Mouse (Mus musculus): ENCODE results near the gene Rlf.
A peak's percentile ranks its signal among the peaks of the same experiment; 100 is the strongest.
"Not testable (repeated sequence)": the region's sequence is repeated elsewhere in the genome, so short reads cannot be mapped to it uniquely, and the experiment has no call there.

The Rlf gene

DNA sequence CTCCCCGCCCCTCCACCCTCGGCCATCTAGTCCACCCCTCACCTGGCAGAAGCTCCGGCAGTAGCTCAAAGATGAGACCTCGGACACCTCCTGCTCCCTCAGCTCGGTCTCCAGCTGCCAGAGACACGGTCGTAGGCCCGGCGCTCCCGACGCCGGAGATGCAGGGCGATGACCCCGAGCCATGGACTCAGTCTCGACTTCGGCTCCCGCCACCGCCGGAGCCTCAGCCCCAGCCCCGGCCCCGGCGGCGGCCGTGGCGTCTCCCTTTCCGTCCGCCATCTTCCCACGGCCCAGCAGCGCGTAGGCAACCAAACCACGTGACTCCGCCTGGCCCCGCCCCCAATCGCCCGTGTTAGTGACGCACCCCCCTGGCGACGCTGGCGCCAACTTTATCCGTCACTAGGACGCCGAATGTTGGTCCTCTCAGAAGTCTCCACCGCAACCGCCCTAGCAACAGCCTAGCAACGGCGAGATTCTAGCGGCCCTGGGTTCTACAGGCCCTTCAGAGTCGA lies at the start of gene Rlf:
TSS of gene Rlf (minus strand) at position 292 of the 512 bp plus-strand sequence.
- DNase-seq (ENCODE audit: low spot score) = peak; percentile 97

DNA sequence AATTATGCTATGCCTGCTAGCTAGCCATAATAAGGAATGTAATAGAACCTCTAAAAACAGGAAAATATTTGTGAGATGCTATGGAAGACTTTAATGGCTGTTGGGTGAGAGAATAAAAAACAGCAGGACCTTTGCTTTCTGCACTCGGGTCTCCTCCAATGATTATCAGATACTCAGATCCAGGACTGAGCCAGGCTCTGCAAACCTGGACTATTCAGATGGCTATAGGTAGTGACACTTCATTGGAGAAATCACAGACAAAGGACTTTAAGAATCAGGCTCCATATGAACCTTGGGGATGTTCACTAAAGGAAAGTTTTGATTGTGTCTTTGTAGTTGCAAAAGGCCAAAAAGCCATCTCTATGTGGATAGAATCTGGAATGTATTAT lies 26.7 kb upstream of the Rlf start:
- DNase-seq (ENCODE audit: low spot score) = no peak

DNA sequence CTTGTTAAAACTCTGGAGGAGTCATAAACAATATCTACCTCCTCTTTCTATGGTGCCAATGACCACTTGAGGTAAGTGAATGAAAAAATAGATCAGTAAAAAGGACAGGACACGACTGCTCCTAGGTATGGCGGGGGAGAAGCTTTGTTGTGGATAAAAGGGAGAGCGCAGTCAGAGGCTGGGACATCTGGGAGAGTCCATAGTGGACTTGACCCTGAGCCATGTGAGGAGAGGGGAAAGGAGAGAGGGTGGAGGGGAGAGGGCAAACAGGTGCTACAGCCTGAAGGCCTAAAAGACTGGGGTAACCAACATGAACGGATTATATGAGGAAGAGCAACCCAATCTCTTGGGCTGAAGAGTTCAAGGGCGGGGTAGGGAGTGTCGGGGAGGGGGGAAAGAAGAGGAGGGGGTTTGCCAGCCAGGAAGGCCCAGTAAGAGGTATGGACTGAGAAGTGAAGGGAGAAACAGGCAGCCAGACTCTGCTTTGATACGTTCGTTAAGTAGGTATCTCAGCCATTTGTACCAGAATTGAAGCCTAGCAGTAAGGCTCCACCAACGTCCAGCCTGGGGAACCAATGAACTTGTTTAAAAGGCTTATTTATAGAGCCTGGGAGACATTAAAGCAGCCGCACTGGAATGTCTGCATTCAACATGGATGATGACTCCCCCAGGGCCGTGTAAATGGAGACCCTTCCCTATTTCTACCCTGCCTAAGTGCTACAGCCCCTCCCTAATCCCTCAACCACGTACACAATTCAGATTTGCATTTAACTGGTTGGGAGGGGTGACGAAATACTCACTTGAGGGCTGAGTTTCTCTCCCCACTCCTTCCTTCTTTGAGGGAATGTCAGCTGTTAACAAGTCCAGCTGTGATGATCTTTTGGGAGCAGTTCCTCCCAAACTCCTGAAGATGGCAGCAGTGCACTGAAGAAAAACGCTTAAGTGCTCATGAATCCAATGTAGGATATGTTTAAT lies 26.0 kb upstream of the Rlf start:
- peak; percentile 38 for DNase-seq (ENCODE audit: low spot score)

DNA sequence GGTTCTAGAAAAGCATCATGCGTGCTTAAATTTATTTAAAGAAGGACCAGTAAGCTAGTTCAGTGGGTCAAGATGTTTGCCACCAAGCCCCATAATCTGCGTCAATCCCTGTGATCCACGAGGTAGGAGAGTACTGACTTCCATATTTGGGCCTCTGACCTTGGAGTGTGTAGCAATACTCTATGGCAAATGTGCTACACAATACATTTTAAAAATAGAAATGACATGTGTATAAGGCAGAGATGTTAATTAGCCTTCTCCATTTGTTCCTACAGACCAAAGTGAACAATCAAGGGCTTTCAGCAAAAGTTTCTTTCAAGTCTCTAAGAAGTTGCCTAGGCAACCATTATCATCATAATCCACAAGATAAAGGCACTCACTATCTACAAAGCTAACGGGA lies 25.0 kb upstream of the Rlf start:
- DNase-seq (ENCODE audit: low spot score) = no peak

DNA sequence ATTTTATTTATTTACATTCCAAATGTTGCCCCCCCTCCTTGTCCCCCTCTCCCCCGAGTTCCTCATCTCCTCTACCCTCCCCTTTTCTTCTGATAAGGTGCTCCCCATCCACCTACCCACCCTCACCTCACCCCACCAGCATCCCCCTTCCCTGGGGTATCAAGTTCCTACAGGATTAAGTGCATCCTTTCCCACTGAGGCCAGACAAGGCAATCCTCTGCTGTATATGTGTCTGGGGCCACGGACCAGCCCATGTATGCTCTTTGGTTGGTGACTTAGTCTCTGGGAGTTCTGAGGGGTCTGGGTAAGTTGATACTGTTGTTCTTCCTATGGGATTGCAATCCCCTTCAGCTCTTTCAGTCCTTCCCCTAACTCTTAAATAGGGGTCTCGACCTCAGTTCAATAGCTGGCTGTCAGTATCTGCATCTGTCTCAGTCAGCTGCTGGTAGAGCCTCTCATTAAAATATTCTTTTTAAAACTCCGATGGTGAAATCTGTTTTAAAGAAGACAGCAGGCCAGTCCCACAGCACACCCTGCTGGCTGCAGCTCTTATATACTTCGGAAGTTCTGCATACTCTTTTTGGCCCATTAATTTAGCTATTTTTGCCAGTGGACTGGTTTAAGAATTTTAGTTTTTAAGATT lies 17.0 kb upstream of the Rlf start:
- no peak for DNase-seq (ENCODE audit: low spot score)

DNA sequence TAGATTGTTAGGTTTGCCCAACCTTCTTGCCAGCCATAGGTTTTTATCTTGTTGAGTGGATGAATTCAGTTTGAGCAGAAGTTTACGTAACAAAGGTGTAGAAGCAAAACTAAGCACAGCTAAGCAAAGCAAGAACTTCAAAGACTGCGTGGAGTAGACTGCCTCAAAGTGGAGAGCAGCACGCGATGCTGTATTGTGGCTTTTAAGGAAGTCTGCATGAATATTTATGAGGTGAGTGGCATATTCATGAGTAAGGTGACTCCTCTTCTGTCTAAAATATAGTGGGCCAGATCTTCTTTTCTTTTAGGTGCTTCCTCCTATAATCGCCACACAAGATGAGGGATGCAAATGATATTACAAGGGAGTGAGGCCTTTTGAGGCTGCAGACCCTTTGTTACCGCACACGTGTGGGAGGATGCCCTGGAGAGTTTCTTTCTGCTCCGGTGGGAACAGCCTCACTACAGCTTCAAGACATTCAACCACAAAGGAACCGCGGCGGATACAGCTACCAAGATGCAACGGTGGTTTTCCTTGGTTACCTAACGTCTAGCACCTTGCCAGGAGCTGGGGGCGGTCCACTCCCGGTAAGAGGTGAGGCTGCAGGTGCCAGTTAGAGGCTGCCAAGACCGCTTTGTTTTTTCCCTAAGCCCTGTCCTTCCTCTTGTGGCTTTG lies 16.2 kb upstream of the Rlf start:
- no peak for DNase-seq (ENCODE audit: low spot score)

DNA sequence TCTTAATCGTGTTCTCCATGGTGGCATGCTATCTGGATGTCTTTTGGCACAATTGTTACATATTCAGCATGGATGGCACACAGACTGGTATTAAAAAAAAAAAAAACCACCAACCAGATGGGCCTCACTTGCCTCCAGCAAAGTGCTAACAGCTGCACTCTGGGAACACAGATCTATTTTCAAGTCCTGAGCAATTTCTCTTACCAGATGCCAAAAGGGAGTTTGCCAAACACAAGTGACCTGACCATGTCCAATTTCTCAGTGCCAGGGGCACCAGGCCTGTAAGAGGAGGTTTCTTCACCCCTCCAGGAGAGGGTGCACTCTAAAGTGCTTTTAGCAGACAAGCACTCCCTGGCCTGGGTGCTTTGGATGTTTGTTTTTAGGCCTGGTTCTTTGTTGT lies 12.2 kb upstream of the Rlf start:
- DNase-seq (ENCODE audit: low spot score) = no peak

DNA sequence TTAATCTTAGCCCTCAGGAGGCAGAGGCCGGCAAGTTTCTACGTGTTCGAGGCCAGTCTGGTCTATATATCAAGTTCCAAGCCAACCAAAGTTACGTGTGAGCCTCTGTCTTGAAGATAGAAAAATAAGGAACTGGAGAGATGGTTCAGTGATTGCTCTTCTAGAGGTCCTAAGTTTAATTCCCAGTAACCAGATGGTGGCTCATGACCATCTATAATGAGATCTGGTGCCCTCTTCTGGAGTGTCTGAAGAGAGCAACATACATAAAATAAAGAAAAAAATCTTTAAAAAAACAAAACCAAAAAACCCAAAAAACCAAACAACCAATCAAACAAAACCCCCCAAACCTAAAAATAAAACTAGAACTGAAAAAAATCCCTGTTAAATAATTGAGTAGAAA lies 10.3 kb upstream of the Rlf start:
- no peak for DNase-seq (ENCODE audit: low spot score)

DNA sequence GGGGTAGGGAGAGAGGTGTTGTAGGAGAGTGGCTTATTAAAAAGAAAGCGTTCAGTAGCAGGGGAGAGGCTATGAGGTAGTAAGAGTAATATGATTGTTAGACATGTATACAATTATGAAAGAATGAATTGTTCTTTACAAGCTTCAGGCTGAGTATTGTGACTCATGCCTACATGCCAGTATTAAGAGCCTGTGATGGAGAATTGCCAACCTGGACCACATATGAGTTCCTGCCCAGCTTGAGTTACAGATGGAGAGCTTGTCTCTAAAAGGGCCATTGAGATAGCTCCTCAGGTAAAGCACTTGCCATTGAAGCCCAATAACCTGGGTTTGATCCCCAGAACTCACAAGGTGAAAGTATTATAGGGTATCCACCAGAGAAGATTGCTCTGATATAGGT lies 8.3 kb upstream of the Rlf start:
- DNase-seq (ENCODE audit: low spot score) = no peak

DNA sequence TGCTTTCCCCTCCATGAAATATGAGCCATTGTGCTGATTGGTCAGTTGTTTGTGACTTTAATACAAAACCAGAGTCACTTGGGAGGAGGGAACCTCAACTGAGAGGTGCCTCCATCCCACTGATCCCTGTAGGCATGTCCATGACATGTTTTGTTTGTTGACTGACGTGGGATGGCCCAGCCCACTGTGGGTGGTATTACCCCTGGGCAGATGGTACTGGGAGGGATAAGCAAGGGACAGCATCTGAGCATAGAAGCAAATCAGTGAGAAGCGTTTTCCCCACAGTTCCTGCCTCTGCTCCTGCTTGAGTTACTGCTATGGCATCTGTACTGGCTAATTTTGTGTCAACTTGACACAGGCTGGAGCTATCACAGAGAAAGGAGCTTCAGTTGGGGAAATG lies 1.3 kb upstream of the Rlf start:
- DNase-seq (ENCODE audit: low spot score) = no peak

DNA sequence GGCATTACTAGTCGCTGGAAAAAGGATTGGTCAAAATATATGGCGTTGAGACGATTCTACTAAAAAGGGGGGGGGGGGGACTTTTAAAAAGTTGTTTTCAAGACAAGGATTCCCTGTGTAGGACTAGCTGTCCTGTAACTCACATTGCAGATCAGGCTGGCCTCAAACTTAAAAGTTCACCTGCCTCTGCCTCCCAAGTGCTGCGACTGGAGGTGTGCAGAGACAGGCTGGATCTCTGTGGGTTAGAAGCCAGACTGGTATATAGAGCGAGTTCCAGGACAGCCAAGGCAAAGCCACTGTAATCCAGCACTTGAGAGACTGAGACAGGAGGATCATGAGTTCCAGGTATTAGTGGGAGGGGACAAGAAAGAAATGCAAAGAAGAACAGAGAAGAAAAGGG lies 605 bp upstream of the Rlf start:
- DNase-seq (ENCODE audit: low spot score) = no peak

DNA sequence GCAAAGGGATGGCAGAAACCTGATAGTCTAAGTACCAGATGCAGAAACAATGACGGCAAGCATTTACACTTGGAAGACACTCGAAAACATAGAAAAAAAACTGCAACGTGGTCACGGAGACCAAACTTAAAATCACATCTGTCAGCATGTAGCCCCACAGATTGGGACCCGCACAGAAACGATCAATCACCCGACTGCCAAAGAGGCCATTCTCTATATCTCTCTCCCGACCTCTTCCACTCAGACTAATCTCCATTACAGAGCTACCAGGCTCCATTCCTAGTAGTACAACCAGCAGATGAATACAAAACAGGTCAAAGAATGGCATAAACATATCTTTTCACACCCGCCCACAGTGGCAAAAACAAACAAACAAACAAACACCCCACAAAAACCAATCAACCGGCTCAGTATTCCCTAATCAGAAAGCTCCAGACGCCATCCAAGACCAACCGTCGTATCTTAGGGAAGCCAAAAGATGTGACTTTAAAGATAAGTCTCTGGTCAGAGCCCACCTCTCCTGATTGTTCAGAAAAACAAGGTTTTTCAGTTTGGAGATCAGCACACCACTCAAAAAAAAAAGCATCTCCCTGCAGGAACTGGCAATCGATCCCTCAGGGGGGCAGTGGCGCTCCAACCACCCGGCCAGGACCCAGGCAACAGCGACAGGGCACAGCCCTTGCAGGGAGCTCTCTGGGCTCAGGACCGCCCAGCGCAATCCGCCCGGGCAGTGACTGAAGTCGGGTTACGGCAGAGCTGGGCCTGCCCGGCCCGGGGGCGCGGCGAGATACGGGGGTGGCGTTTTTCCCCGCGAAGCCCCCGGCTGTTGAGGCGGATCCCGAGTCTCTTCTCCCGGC lies 720 bp downstream of the Rlf start:
- peak; percentile 73 for DNase-seq (ENCODE audit: low spot score)

DNA sequence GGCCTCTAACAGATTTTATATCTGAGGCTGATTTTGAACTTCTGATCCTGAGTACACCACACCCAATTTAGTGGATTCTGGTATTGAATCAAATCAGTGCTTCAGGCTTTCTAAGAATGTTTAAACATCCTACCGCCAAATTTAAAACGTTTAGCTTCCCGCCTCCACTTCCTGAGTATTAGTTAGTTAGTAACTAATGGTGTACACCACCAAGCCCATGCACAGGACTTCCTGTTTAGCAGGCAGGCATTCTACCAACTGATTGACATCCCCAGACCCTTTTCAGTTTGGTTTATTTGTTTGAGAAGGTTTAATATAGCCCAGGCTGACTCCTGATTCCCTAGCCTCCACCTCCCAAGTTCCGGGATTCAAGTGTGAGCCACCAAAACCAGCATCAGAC lies 6.0 kb downstream of the Rlf start:
- no peak for DNase-seq (ENCODE audit: low spot score)

DNA sequence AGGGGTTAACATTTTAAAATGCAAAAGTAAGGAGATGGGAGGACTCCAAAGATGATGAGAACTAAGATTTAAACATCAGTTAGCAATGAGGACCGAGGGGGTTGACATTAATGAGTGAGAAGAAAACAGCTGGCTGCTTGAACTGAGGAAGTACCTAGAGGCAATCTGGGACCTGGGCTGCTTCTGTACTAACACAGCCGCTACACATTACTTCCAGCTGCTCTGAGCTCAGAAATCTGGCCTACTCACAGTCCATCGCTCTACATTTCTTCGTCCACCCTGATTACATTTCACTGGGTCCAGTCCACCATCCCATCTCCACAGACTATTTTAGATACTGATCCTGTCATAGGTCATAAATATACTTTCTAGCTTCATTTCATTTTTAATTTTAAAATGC lies 17.0 kb downstream of the Rlf start:
- no peak for DNase-seq (ENCODE audit: low spot score)

DNA sequence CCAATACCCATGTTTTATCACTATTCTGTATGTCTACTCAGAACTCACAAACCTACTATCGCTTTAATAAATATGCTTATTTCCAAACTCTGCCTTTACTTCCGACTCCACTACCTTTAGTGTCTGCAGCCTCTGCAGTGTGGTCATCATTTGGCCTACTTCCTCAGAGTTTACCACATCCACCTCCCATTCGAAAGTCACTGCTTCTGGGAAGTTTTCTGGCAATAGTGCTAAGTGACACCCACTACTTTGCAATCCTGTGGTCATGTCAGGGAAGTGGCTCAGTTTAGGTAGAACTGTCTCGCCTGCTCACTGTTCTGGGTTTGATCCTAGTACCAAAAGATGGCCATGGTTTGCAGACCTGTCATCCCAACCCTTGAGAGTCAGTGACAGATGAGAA lies 17.9 kb downstream of the Rlf start:
- no peak for DNase-seq (ENCODE audit: low spot score)

DNA sequence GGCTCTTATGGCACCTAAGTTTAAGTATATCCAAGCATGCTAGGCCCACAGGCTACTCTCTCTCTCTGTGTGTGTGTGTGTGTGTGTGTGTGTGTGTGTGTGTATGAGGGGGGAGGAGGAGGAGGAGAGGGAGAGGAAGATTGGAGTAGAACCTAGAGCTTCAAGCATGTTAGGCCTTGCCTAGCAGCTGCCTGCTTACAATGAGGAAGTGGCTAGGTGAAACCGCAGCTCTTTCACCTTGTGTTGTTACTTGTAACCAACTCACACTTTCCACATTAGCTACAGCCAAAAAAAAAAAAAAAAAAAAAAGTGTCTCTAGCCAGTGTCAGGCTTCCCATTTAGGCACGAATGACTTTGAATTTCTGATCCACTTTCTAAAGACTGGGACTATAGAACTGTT lies 18.7 kb downstream of the Rlf start:
- DNase-seq (ENCODE audit: low spot score) = no peak

DNA sequence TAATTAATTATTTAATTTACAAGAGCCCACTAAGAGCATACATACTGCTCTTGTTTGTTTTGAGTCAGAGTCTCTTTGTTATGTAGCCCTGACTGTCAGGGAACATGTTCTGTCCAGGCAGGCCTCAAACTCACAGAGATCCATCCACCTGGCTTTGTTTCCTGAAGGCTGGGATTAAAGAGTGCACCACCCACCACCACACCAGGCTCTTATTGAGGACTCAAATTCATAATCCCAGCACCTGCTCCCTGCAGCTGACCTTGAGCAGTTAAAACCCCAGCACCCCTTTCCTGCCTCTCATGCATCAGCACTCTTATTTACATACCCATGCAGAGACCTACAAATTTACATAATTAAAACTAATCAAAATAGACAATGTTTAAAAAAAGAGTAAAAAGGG lies 20.1 kb downstream of the Rlf start:
- DNase-seq (ENCODE audit: low spot score) = no peak

DNA sequence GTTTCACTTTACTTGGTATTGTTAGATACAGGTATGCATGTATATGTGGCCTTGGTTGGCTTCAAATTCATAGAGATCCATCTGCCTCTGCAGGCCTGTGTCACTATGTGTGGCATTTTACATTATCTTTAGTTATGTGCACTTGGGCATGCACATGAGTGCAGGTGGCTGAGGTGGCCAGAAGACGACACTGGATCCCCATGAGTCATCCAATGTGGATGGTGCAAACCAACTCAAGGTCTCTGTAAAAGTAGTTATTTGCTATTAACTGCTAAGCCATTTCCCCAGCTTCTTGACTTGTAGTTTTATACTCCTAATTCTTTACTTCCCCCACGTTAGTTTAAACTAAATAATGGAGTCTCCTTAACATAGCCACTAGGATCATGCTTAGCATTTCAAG lies 22.6 kb downstream of the Rlf start:
- no peak for DNase-seq (ENCODE audit: low spot score)

DNA sequence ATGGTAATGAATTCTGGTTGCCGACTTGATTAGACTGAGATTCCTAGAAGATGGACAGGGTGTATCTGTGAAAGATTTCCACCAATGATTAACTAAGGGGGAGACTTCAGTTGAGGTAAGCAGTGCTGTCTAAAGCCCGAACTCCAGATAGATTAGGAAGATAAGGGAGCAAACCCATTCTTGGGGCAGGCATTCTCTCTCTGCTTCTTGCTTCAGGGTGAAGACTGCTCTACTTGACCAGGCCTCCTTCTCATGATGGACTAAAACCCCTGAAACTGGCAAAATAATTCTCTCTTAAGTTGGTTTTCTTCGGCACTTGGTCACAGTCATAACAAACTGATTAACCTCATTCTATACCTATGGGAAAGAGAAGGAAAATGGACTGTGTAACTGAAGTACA lies 25.5 kb downstream of the Rlf start:
- no peak for DNase-seq (ENCODE audit: low spot score)

DNA sequence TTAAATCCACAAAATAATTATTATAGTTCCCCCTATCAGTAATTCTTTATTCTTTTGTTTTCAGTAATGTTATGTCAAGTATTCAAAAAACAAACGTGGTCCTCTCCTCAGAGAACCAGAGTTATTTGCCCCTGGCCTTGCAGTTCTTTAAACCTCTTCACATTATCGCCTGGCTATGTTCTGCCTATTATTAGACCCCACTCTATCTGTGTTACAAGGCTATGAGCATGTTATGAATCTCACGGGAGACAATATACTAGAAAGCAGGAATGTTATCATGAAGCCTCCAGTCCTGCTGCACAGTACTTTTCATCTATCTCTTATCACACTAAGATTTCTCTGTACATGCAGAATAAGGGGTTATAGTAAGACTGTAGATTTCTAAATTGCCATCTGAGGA lies 35.2 kb downstream of the Rlf start:
- no peak for DNase-seq (ENCODE audit: low spot score)

DNA sequence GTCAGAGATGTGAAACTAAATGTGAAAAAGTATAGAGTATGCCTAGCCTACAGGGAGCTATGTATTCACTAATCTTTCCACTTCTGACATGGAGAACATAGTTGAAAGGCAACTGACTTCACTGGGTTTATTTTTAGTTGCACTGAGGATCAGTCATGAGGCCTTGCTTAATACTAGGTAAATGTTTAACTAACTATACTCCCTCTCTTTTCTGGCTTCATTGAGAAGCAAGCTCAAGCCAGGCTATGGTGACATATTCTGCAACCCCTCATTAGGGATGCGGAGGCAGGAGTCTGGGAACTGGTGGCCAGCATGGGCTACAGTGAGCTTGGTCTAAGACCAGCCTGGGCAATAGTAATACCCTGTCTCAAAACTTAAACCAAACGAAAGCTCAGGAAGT lies 47.2 kb downstream of the Rlf start:
- DNase-seq (ENCODE audit: low spot score) = no peak

DNA sequence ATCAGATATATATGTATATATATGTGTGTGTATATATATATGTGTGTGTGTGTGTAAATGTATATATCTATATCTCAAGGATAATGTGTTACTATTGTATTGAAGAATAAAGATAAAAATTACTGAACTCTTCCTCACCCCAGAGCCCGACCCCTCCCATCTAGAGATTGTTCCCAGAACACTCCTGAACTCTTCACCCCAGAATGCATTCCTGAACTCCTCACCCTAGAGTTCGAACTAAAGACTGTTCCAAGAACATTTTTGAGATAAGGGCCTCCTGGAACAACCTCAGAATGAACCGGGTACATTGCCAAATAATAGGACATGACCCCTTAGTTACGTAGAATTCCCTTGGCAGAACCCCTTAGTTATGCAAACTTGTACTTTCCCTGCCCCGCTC lies 48.2 kb downstream of the Rlf start:
- not testable (repeated sequence) for DNase-seq (ENCODE audit: low spot score)
